Comparison of ENCODE assay signal across 7 mouse cellular contexts in genomic region chr7:42660140-42660539, GRCm38 (mm10). TPM values are rescaled to one million over a fixed set of nuclear protein-coding genes. Genes with fewer than 3 reads are reported as not detected.
DNase-seq lines count a peak whose midpoint lies in the region; ATAC-seq and TF ChIP-seq lines count a peak whose summit lies in the region.
"Not testable (repeated sequence)": the region's sequence is repeated elsewhere in the genome, so short reads cannot be mapped to it uniquely, and the experiment has no call there.

No protein-coding gene starts in this region.

- peak; percentile 1 for DNase-seq in CD4-positive, CD25-positive, alpha-beta regulatory T cell, adult 2 months (ENCODE audit: low read depth, low spot score)
- peak; percentile 14 for DNase-seq in MEL (ENCODE audit: low read depth, low spot score)
- peak; percentile 30 for DNase-seq in induced T-regulatory cell, adult 2 months (ENCODE audit: low read depth)
- DNase-seq in liver, embryonic 14.5 days (ENCODE audit: low read depth in 3 of 3, low spot score in 3 of 3); stomach, postnatal 0 days (ENCODE audit: low spot score): not testable (repeated sequence)
- DNase-seq in thymus, postnatal 25 days = peak; percentile 11

- H3K9me3 ChIP-seq in MEL (replicated peaks; ENCODE audit: insufficient read depth, low read length); liver, embryonic 14.5 days (ENCODE audit: control insufficient read depth, low read length); stomach, postnatal 0 days (ENCODE audit: control insufficient read depth, low read length): not testable (repeated sequence)

- H3K36me3 ChIP-seq in MEL (ENCODE audit: control insufficient read depth in 1 of 2, insufficient read depth in 2 of 2, low read length in 2 of 2); liver, embryonic 14.5 days (replicated peaks; ENCODE audit: control insufficient read depth, insufficient read depth, low read depth); stomach, postnatal 0 days (ENCODE audit: control insufficient read depth, insufficient read depth, low read length): not testable (repeated sequence)

- not testable (repeated sequence) for TF ChIP-seq POLR2A in MEL (IDR thresholded peaks at IDR 0.05; ENCODE audit: control insufficient read depth in 1 of 2, insufficient read depth in 1 of 2, low read depth in 1 of 2, low read length in 2 of 2, poor library complexity in 1 of 2); bone marrow, adult 2 months (IDR thresholded peaks at IDR 0.05; ENCODE audit: borderline replicate concordance, control insufficient read depth, low read depth, low read length)

- H3K27ac ChIP-seq in MEL (ENCODE audit: control insufficient read depth, low read depth, low read length); bone marrow, adult 2 months (ENCODE audit: control insufficient read depth, insufficient read depth, low read depth, low read length, poor library complexity); liver, embryonic 14.5 days; stomach, postnatal 0 days (replicated peaks): not testable (repeated sequence)

- not testable (repeated sequence) for TF ChIP-seq EP300 in MEL (IDR thresholded peaks at IDR 0.05; ENCODE audit: low read depth in 1 of 2, low read length in 2 of 2); liver, embryonic 14.5 days (IDR thresholded peaks at IDR 0.05; ENCODE audit: low read depth); stomach, postnatal 0 days (optimal IDR thresholded peaks at IDR 0.05)

- 78% methylated on average over 5 of the region's 5 CpGs for WGBS in bone marrow, adult 2 months
- 58% methylated on average over 5 of the region's 5 CpGs for WGBS in liver, embryonic 14.5 days (ENCODE audit: insufficient replicate concordance)
- 77% methylated on average over 4 of the region's 5 CpGs for WGBS in stomach, postnatal 0 days

- peak; percentile 26 for TF ChIP-seq RAD21 in MEL (IDR thresholded peaks at IDR 0.05; ENCODE audit: low read depth, low read length)

- peak in 2 of 3 experiments; percentile 18 to 31; a peak in 4 of 6 replicates for TF ChIP-seq CTCF in MEL (IDR thresholded peaks at IDR 0.05 in 2 of 3, conservative IDR thresholded peaks at IDR 0.05 in 1 of 3; ENCODE audit: control insufficient read depth in 1 of 3, insufficient read depth in 1 of 3, low read depth in 2 of 3, low read length in 3 of 3, poor library complexity in 1 of 3, severe bottlenecking in 1 of 3)
- peak; percentile 33; the same call in 1 of the 2 replicates for TF ChIP-seq CTCF in bone marrow, adult 2 months (IDR thresholded peaks at IDR 0.05; ENCODE audit: control insufficient read depth, insufficient read depth, low read length)
- peak; percentile 60 for TF ChIP-seq CTCF in liver, embryonic 14.5 days (IDR thresholded peaks at IDR 0.05; ENCODE audit: low read depth)
- TF ChIP-seq CTCF in stomach, postnatal 0 days (IDR thresholded peaks at IDR 0.05; ENCODE audit: low read depth) = peak; percentile 27; the same call in 1 of the 2 replicates

- not testable (repeated sequence) for H3K79me2 ChIP-seq in MEL (ENCODE audit: control insufficient read depth, insufficient read depth, low read length, poor library complexity)

- not testable (repeated sequence) for H3K4me3 ChIP-seq in MEL (ENCODE audit: control insufficient read depth in 1 of 2, insufficient read depth in 1 of 2, low read depth in 2 of 2, low read length in 2 of 2); bone marrow, adult 2 months (replicated peaks; ENCODE audit: control insufficient read depth, low read depth, low read length); liver, embryonic 14.5 days (ENCODE audit: insufficient read depth in 1 of 2, low read depth in 2 of 2, low read length in 2 of 2); stomach, postnatal 0 days (ENCODE audit: low read depth, low read length)

- H3K9ac ChIP-seq in MEL (ENCODE audit: control insufficient read depth, low read depth, low read length, poor library complexity, severe bottlenecking); liver, embryonic 14.5 days (replicated peaks); stomach, postnatal 0 days (ENCODE audit: low read length): not testable (repeated sequence)

- not testable (repeated sequence) for H3K4me2 ChIP-seq in liver, embryonic 14.5 days (ENCODE audit: low read depth); stomach, postnatal 0 days (replicated peaks; ENCODE audit: low read depth)

- not testable (repeated sequence) for ATAC-seq in liver, embryonic 14.5 days (ENCODE audit: insufficient read depth); stomach, postnatal 0 days (ENCODE audit: low FRiP score, low TSS enrichment)

- H3K27me3 ChIP-seq in MEL (ENCODE audit: control insufficient read depth in 1 of 2, insufficient read depth in 2 of 2, low read length in 2 of 2); liver, embryonic 14.5 days (ENCODE audit: control insufficient read depth, insufficient read depth, low read length); stomach, postnatal 0 days (ENCODE audit: control insufficient read depth, insufficient read depth, low read length): not testable (repeated sequence)

- not testable (repeated sequence) for H3K4me1 ChIP-seq in MEL (ENCODE audit: control insufficient read depth in 1 of 2, insufficient read depth in 2 of 2, low read length in 2 of 2); bone marrow, adult 2 months (ENCODE audit: control insufficient read depth, insufficient read depth, low read length); liver, embryonic 14.5 days (replicated peaks; ENCODE audit: control insufficient read depth in 2 of 2, insufficient read depth in 2 of 2, low read length in 1 of 2); stomach, postnatal 0 days (replicated peaks; ENCODE audit: control insufficient read depth, insufficient read depth)

TF ChIP-seq in MEL, 35 proteins besides CTCF, POLR2A, EP300 and RAD21:
- peak; percentile 19; the same call in 1 of the 2 replicates for TF ChIP-seq SMC3 (IDR thresholded peaks at IDR 0.05; ENCODE audit: low read depth, low read length)

RNA-seq across cellular contexts. Expression of gene Zfp976, which starts 17.8 kb away (rescaled TPM):
- total RNA-seq in MEL (2012; rRNA removed) = not detected in 2 replicates
- polyA plus RNA-seq in MEL (2012; ENCODE audit: insufficient read depth in 1 of 2, insufficient read length in 2 of 2, low read depth in 1 of 2, low replicate concordance in 2 of 2, missing spikeins in 1 of 2) = not detected
- 0.70 and 2.3 TPM in 2 replicates for polyA plus RNA-seq in bone marrow, adult 2 months (2011; ENCODE audit: insufficient read depth, insufficient read length, low replicate concordance, missing spikeins)
- polyA plus RNA-seq in liver, embryonic 14.5 days (2012; rRNA removed) = 0.45 and 0.92 TPM in 2 replicates
- 0.24 and 0.61 TPM in 2 replicates for polyA plus RNA-seq in liver, embryonic 14.5 days (2014; fragmentation: Nextera tagmentation; extraction: Ambion mirVana)
- polyA plus RNA-seq in stomach, postnatal 0 days (2015; fragmentation: Nextera tagmentation; extraction: Ambion mirVana) = 0.84 and 0.91 TPM in 2 replicates

RNA-seq across cellular contexts. Expression of gene Zfp975, which starts 32.4 kb away (rescaled TPM):
- total RNA-seq in MEL (2012; rRNA removed) = not detected in 2 replicates
- not detected for polyA plus RNA-seq in MEL (2012; ENCODE audit: insufficient read depth in 1 of 2, insufficient read length in 2 of 2, low read depth in 1 of 2, low replicate concordance in 2 of 2, missing spikeins in 1 of 2)
- polyA plus RNA-seq in bone marrow, adult 2 months (2011; ENCODE audit: insufficient read depth, insufficient read length, low replicate concordance, missing spikeins) = 1.6 and 8.7 TPM in 2 replicates
- 0.53 and 0.80 TPM in 2 replicates for polyA plus RNA-seq in liver, embryonic 14.5 days (2012; rRNA removed)
- 1.1 and 2.1 TPM in 2 replicates for polyA plus RNA-seq in liver, embryonic 14.5 days (2014; fragmentation: Nextera tagmentation; extraction: Ambion mirVana)
- polyA plus RNA-seq in stomach, postnatal 0 days (2015; fragmentation: Nextera tagmentation; extraction: Ambion mirVana) = 2.3 and 2.5 TPM in 2 replicates
